Mouse (Mus musculus) cerebellum, postnatal 10 days (tissue): Measurements from ENCODE around the gene Sox5.

ENCODE experiments used
- DNase-seq, 2 experiments: peaks; one replicate each; pipeline ENCODE4 v3.0.0; 2021; ENCODE audit warnings: mixed read lengths in 2 of 2

Gene Sox5

GRCm38 (mm10) chr6:143900871-143901270 is 880.9 kb downstream of the Sox5 start:
- DNase-seq: no peak

DNA sequence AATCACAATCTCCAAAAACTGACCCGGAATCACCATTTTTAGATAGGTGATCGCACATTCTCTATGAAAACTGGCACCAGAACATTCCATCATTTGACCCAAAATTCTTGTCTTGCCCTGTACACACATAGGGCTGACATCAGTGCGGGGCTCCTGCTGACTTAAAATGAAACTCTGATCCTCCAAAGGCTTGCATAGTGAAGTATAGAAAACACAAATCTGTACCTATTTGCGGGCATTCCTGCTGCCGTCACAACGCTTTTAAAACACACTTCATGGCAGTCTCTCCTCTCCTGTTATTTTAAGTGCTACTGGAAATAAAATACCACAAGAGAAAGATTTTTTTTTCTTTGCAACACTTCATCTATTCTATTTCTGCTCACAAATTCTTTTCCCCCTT is 886.7 kb downstream of the Sox5 start:
- DNase-seq: no peak

DNA sequence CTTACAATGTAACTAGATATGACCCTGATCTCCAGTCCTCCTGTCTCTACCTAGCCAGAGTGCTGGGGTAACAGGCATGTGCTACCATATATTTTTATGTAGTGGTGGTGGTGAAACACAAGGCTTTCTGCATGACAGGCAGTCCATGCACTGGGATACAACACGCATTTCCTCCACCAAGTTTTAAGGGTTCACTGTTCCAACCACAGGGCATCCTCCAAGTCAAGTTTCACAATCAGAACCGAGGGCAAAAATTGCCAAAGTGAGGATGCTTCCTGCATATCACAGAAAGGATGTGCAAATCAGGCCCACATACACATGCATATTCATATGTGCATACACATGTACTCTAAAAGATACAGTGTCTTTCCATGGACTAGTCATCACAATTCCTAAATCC is 888.9 kb downstream of the Sox5 start:
- DNase-seq: no peak

GRCm38 (mm10) chr6:143888556-143888955 is 893.2 kb downstream of the Sox5 start:
- no peak for DNase-seq

GRCm38 (mm10) chr6:143878525-143878924 is 903.3 kb downstream of the Sox5 start:
- no peak for DNase-seq

DNA sequence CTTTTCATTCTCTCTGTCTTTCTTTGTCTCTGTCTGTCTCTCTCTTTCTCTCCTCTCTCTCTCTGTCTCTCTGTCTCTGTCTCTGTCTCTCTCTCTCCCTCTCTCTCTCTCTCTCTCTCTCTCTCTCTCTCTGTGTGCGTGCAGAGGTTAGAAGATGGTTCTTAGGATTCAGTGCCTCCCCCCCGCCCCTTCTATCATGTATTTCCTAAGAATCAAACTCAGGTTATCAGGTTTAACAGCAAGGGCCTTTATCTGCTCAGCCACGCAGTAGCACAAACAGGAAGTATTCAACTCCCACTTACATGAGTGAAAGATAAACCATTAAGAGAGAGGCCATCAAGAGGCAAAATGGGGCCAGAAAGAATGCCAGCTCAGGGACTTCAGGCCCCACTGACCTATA is 913.0 kb downstream of the Sox5 start:
- DNase-seq: no peak

GRCm38 (mm10) chr6:143868155-143868685 is 913.6 kb downstream of the Sox5 start:
- no peak for DNase-seq

DNA sequence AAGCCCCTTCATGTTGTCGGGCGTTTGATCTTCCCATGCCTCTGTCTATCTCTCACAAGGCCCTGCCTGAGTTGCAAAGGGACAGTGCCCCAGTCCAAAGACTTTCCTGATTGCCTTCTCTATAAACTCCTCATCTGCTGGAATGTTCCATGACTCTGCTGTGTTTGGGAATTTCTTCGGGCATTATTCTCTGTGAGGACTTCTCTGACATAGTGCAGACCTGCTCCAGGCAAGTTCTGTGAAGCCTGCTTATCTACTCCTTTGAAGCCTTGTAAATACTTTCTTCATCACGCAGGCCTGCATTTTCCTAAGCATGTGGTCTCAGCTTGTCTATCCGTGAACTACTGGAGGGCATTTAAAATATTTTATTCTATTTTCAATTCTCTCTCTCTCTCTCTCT is 914.7 kb downstream of the Sox5 start:
- DNase-seq: no peak

DNA sequence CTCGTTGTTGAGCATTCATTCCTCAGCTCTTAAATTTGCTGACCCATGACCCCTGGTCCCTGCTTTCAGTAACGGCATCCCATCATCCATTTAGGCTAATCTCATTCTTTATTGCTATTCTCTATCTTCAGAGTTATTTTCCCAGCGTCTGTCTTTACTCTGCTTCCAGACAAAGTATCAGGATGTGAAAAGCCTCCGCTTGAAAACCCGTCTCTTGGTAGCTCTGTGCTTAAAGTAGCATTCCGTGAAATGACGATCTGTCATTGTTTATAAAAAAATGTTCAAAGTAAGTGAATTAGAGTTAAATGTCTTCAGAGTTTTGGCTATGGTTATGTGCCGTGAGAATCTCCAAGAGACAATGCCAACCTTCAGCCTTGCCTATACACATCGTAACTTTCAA is 915.2 kb downstream of the Sox5 start:
- DNase-seq: no peak

DNA sequence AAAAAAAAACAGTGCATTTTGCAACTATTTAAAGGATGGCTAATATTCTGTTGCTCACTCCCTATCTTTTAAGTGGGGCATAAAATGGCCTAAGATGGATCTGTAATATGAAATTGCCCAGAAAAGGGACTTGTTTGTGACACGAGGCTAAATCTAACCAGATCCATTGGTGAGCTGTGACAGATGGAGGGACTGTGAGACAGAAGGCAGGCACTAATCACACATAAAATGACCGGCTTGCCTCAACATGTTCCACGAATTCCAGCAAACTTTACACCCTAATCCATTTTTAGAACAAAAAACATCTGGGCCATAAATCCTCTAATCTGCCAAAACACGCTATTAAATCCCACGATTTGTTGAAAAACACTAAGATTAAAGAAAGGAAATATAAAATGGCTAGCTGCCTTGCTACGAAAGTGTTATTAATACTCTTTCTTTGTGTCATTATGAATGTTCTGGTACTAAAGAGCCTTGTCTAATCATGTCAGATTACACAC is 919.1 kb downstream of the Sox5 start:
- peak; percentile 33 to 39 for DNase-seq

DNA sequence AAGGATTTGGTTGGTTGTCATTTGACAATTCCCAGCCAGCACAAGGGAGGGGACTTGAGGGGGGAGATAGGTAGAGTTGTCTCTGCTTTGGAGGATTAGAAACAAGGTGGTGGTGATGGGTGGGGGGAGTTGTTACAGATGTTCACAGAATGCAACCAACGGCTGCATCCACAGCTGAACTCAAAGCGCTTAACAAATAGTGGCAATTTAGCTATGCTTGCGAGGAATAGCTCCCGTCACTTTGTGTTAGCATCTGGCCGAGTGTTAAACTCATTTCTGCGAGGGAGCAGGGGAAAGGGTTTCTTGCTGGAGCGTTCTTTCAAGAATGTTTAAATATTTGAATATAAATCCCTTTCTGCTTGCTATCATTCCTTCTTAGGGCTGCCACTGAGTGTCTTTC is 921.7 kb downstream of the Sox5 start:
- no peak for DNase-seq

- no peak for DNase-seq
Observed at GRCm38 (mm10) chr6:143859535-143859934, 922.2 kb downstream of the Sox5 start.

DNA sequence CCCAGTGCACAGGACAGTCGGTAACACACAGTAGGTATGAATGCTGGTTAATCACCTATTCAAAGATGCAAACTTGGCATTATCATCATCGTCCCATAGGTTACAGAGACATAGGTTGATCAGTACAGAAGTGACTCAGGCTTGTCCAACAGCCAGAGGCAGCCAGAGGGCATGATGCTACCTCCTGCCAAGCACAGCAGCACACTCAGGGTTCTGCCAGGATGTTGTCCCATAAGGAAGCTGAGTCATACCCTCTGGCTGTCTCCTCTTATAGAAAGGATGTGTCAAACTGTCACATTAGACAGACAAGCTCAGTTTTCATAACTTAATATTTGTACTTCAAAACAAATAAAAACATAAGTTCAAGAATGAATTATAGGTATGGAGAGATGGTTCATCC is 923.2 kb downstream of the Sox5 start:
- DNase-seq: no peak

DNA sequence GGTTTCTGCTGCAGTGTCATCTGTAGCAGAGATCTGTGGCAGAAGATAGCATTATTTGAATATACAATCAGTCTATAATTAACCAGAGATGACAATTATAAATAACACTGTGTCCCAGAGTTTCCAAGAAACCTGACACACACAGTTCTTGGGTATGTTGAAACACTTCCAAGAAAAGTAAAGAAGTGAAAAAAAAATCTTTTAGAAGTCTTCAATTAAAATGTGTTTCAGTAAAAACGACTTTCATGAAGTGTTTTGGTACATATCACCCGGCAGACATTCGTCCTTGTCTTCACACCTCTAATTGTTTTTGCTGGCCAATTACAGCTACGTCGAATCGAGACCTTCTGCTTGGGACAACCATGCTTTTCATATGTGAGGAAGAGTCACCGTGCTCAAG is 924.4 kb downstream of the Sox5 start:
- no peak for DNase-seq

DNA sequence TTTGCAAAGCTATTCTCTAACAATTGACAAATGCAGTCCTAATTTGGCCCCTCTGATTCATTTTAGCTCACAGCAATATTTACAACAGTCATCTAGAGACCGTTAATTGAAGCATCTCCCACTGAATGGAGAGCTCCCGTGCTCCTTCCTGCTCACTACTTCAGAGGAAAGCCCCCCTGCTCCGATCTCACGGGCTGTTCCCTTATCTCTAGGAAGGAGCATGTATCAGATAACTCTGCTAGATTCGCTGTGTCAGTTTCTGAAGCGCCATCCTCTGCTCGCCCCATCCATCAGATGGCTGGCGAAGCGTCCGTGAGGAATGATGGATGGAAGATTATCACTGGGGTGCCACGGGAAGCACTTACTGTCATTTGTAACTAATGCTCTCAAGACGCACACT is 926.4 kb downstream of the Sox5 start:
- no peak for DNase-seq

DNA sequence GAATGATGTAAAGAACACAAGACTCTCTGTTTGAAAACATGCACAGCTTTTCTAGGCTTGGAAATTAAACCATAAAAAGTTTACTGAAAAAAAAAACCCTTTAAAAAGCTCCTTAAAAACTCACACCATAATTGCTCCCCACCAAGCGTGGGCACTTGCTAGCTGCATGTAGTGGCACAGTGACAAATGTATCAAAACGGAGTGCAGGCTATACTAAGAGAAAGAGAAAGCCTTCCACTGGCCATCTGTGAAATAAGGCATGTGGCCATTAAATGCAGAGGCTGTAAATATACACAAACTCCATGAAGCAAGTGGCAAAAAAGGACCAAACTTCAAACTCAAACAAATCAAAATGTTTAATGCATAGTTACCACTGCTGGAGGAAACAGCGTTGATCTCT is 927.7 kb downstream of the Sox5 start:
- no peak for DNase-seq

DNA sequence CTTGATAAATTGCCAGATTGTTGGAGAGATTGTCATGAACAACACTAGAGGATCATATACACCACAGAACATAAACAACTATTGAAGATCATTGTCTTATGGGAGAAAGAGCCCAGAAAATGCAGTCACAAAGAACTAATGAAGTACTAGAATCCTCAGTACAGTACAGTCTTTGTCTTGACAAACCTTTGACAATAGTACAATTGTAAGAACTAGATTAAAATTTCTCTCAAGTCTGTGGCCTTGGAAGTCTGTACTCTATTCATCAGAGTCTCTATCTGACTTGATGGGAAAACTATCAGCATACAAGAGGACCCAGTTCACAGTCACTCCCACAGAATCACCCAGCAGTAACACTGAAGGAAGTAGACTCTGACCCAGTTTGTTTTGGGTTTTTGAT is 936.0 kb downstream of the Sox5 start:
- DNase-seq: no peak

DNA sequence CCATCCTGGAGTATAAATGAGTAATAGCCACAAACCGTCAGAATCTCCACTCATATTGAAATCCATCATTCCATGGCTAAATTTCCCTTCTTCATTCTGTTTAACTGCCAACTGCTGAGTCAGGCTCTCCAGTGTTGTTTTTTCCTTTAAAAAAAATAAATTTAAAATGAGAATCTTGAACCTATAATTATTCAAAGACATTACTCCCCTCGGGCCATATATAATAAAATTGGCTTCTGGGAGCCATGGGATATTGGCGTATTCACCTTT is 937.1 kb downstream of the Sox5 start:
- no peak for DNase-seq

DNA sequence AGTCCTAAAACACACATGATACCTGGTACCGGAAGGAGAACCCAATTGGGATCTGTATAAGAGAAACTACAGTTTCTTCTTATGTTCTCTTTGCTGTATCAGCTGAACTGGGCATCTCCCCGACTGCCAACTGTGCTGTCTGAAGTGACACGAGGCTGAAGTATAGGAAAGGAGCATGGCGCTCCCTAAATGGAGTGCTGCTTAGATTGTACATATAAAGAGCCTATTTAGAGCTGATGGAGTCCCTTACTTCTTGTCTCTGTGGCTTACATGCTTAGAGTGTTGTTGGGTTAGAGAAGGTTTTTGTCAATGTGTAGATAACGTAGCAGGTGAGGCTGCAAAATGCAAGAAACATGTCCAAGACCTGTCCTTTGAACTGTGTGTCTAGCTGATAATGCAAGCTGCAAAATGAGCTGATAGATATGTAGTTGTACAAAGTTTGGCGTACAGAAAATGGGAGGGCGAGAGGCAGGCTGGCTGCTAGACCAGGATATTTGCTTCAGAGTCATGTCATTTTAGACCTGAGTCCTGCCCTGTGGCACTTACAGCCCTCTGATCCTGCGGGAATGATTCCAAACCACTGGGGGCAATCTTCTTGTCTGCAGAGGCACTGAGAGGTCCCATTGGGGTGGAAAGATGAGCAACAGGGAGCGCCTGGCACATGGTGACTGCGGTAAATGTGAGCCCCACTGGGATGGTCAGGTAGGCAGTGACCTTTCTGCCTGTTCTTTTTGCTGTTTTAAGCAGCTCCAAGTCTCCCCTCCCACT is 937.7 kb downstream of the Sox5 start:
- DNase-seq: no peak

GRCm38 (mm10) chr6:143841954-143842353 is 939.8 kb downstream of the Sox5 start:
- no peak for DNase-seq

GRCm38 (mm10) chr6:143841109-143841638 is 940.6 kb downstream of the Sox5 start:
- no peak for DNase-seq

DNA sequence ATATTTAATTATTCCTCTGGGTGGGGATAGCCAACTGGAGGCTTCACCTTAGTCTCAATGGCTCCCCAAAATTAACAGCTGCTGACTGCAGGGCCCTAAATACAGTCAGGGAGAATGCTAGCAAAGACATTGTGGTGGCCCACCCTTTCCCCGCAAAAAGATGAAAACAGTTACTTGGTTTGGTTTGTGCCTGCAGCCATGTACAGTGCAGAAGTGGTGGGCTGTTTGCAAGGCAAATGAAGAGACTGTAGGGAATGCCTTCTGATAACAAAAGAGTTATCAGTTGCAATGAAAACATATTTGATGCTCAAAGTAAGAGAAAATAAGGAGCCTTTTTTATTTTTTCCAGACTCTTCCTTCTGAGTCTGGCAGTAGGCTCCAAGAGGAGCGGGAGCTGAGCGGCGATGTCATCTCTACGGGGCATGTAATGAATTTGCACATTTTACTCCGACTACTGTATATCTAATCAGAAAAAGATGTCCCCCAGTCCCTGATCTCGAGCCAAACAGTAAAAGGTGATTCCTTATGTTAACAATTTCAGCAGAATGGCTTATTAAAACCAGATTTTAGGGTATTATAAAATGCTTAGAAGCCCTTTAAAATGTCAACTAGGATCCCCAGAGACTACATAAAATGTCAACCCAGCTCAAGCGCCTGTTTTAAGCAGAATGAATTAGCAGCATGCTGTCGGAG is 943.2 kb downstream of the Sox5 start:
- DNase-seq: no peak

- DNase-seq: no peak
Observed at GRCm38 (mm10) chr6:143835331-143835730, 946.4 kb downstream of the Sox5 start.

GRCm38 (mm10) chr6:143833986-143834385 is 947.8 kb downstream of the Sox5 start:
- no peak for DNase-seq
